Mouse (Mus musculus): Measurements from ENCODE around the gene Ypel4.

Gene Ypel4

GRCm38 (mm10) chr2:84762295-84762694 lies 28.4 kb downstream of the Ypel4 start:
- DNase-seq = no peak

- no peak for DNase-seq
Measured at GRCm38 (mm10) chr2:84762818-84763217, 29.0 kb downstream of the Ypel4 start.

- no peak for DNase-seq
Measured at GRCm38 (mm10) chr2:84770501-84770900, 36.6 kb downstream of the Ypel4 start.

- DNase-seq = no peak
Measured at GRCm38 (mm10) chr2:84772454-84772853, 38.6 kb downstream of the Ypel4 start.

GRCm38 (mm10) chr2:84773195-84773594 lies 39.3 kb downstream of the Ypel4 start:
- DNase-seq = no peak

GRCm38 (mm10) chr2:84774751-84775150 lies 40.9 kb downstream of the Ypel4 start:
- DNase-seq = peak; percentile 26 to 51

- no peak for DNase-seq
Measured at GRCm38 (mm10) chr2:84775241-84775640, 41.4 kb downstream of the Ypel4 start, which contains the start of gene Serping1. Serping1 (minus strand) TSS chr2:84775444.

GRCm38 (mm10) chr2:84775665-84776064 lies 41.8 kb downstream of the Ypel4 start:
- no peak for DNase-seq

GRCm38 (mm10) chr2:84777706-84778105 lies 43.8 kb downstream of the Ypel4 start:
- DNase-seq = no peak

- DNase-seq = no peak
Measured at GRCm38 (mm10) chr2:84779210-84779609, 45.4 kb downstream of the Ypel4 start.

- no peak for DNase-seq
Measured at GRCm38 (mm10) chr2:84783315-84783714, 49.5 kb downstream of the Ypel4 start.

GRCm38 (mm10) chr2:84783840-84784566 lies 50.1 kb downstream of the Ypel4 start:
- DNase-seq = no peak
